ENCODE assay signal across 27 mouse cellular contexts in genomic region chr12:72324210-72324871, GRCm38 (mm10).
A peak's percentile ranks its signal among the peaks of the same experiment; 100 is the strongest.
DNase-seq lines count a peak whose midpoint lies in the region; ATAC-seq and TF ChIP-seq lines count a peak whose summit lies in the region.
"Had no signal": no experiment of that assay in that cellular context is flagged by ENCODE, and none has a peak within 500 bp of the region (broad histone marks: within the 10 kb centered on the region; RNA-seq: fewer than 3 reads in every experiment).

No protein-coding gene starts in this region.

- H3K79me2 ChIP-seq in myocyte (ENCODE audit: control insufficient read depth, insufficient read depth): no peaks in the 10 kb centered on the region

- intact Hi-C loops in heart, postnatal 36 days (cut with DNase I): no loop called here

- H3K4me1 ChIP-seq in lung, embryonic 15.5 days: peaks cover 20% of the 10 kb centered on the region
- H3K4me1 ChIP-seq: limb, embryonic 12.5 days; liver, embryonic 15.5 days had no signal

- peak; percentile 74 for DNase-seq in heart, adult 11 months
- no peak for DNase-seq in heart, postnatal 36 days
- no peak for DNase-seq in lung, adult 18-20 months
- DNase-seq in NIH3T3 (ENCODE audit: low read depth): peak; percentile 57
- no peak for DNase-seq in cerebellum, postnatal 14 days
- DNase-seq: adrenal gland, adult 8-10 months; cerebellum, adult 2 months; cerebellum, postnatal 25 days; gastrocnemius, postnatal 25 days; heart, adult 18-20 months; heart, postnatal 4 days; kidney, adult 11 months; kidney, postnatal 10 days; layer of hippocampus, adult 9-11 months; midbrain, embryonic 14.5 days; right cerebral cortex, adult 18-20 months; right cerebral cortex, postnatal 4 days; thymus, postnatal 4 days had no signal

- no peaks in the 10 kb centered on the region for H3K27me3 ChIP-seq in lung, embryonic 15.5 days
- no peaks in the 10 kb centered on the region for H3K27me3 ChIP-seq in myocyte (ENCODE audit: control insufficient read depth, insufficient read depth, insufficient read length)
- H3K27me3 ChIP-seq: limb, embryonic 12.5 days; liver, embryonic 15.5 days; neural tube, embryonic 15.5 days had no signal

- H3K36me3 ChIP-seq in lung, embryonic 15.5 days: no peaks in the 10 kb centered on the region
- no peaks in the 10 kb centered on the region for H3K36me3 ChIP-seq in myocyte (ENCODE audit: control insufficient read depth, insufficient read depth)
- H3K36me3 ChIP-seq: limb, embryonic 12.5 days; liver, embryonic 15.5 days; neural tube, embryonic 15.5 days had no signal

- ATAC-seq in lung, embryonic 15.5 days (ENCODE audit: borderline replicate concordance, extremely low read depth, low FRiP score, low TSS enrichment): peak; percentile 74; the same call in 1 of the 2 replicates
- ATAC-seq: forebrain, embryonic 14.5 days; inflammation-experienced regulatory T-cells, adult 6 months had no signal

- no peak overlapping the region for H3K4me3 ChIP-seq in lung, embryonic 15.5 days
- H3K4me3 ChIP-seq in myocyte: no peak overlapping the region
- H3K4me3 ChIP-seq: limb, embryonic 12.5 days; liver, embryonic 15.5 days; neural tube, embryonic 15.5 days had no signal

- TF ChIP-seq POLR2A in myocyte (IDR thresholded peaks at IDR 0.05; ENCODE audit: insufficient read length, low read depth): no peak

- no peak overlapping the region for H3K9ac ChIP-seq in lung, embryonic 15.5 days
- H3K9ac ChIP-seq: hindbrain, embryonic 14.5 days; limb, embryonic 12.5 days; liver, embryonic 15.5 days; neural tube, embryonic 15.5 days had no signal

- 50% methylated on average over 10 of the region's 10 CpGs for WGBS in lung, embryonic 15.5 days

- no peak overlapping the region for H3ac ChIP-seq in myocyte (ENCODE audit: control insufficient read depth, insufficient read length)

- no peaks in the 10 kb centered on the region for H3K9me3 ChIP-seq in lung, embryonic 15.5 days
- H3K9me3 ChIP-seq: limb, embryonic 12.5 days; liver, embryonic 15.5 days; neural tube, embryonic 15.5 days had no signal

- H3K27ac ChIP-seq in lung, embryonic 15.5 days: no peak overlapping the region
- H3K27ac ChIP-seq: hindbrain, embryonic 14.5 days; limb, embryonic 12.5 days; liver, embryonic 15.5 days; neural tube, embryonic 15.5 days had no signal

- H3K4me2 ChIP-seq in lung, embryonic 15.5 days: no peak overlapping the region
- H3K4me2 ChIP-seq in myocyte (ENCODE audit: low read depth): peak overlapping the region; percentile 21
- H3K4me2 ChIP-seq: heart, embryonic 11.5 days; hindbrain, embryonic 14.5 days; limb, embryonic 12.5 days; liver, embryonic 15.5 days; neural tube, embryonic 15.5 days had no signal

TF ChIP-seq in myocyte, 11 proteins besides CTCF, POLR2A, EP300 and RAD21:
- TF ChIP-seq CEBPB (IDR thresholded peaks at IDR 0.05; ENCODE audit: insufficient read depth, poor library complexity, severe bottlenecking) (peak; percentile 78; the same call in 1 of the 2 replicates), E2F4 (IDR thresholded peaks at IDR 0.05; ENCODE audit: insufficient read depth) (no peak)
TF ChIP-seq in myocyte: peak in this region for 1.

Comparison
In these comparisons a context has a peak if more than half of its experiments do, and no peak if none do; other contexts are left out.
1. DNase-seq: peak in heart, adult 11 months (single experiment) and NIH3T3 (single experiment); none in heart, postnatal 36 days (0 of 2), lung, adult 18-20 months (0 of 2) and cerebellum, postnatal 14 days (0 of 2).